Mouse (Mus musculus): ENCODE data around the gene P2rx6.
"Not testable (repeated sequence)": the region's sequence is repeated elsewhere in the genome, so short reads cannot be mapped to it uniquely, and the experiment has no call there.

The P2rx6 gene

DNA sequence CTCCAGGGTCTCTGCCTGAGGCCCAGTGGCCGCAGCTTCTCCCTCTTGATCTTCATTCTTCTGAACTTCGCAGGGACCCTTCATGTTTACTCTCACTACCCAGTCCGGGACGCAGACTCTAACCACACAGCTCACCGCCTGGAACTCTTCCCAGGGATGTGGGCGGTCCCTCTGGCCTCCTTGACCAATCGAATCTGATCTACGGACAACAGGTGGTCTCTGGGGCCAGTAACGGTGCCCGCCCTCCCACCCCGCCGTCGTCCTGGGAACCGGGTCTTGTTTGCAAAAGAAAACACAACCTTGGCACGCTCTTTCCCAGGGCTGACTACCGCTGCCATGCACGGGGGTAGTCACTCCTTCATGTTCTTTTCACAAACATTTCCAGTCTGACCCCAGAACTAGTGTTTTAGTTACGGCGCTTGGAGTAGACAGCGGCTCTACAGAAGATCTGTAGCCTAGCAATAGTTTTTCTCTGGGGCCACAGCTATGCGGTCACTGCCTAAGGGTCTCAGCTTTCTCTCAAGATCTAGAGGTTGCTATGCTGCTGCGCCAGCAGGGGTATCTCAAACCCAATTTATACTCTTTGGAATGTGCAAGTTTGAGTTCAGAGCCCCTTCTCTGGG is 446 bp upstream of the P2rx6 start, which contains the start of gene Lrrc74b:
TSS of gene Lrrc74b (minus strand) at position 120 of the 623 bp plus-strand sequence.
- no peak for DNase-seq (ENCODE audit: low read depth, low spot score)

DNA sequence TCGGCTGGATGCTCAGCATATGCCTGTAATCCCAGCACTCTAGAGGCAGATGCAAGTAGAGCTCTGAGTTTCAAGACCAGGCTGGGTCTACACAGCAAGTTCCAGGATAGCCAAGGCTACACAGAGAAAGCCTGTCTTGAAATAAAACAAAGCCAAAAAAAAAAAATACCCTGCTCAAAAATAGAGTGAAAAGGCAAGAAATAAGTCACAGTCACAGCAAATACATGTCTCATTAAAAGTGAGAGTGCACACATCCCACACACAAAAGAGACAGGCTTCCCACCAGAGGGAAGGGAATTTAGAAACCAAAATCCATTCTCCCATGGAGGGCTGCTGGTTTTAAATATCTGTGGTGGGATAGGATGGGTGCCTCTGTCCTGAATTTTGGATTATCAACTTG is 1.9 kb downstream of the P2rx6 start:
- DNase-seq (ENCODE audit: low read depth, low spot score) = peak; percentile 70

DNA sequence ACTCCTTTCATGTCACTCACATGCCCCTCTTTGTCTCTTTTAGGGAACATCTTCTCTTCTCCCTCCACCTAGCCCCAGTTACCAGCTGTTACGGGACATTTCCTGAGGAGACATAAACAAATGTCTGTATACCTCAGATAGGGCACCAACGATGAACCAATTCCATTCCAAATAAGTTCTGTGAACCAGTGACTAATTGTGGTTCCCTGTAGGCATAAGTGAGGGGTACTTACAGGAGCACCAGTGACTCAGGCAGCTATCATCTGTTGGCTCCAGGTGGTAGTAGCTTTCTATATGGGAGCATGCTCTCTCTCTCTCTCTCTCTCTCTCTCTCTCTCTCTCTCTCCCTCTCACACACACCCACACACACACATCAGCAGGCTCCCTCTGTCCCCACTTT is 2.5 kb downstream of the P2rx6 start:
- peak; percentile 93 for DNase-seq (ENCODE audit: low read depth, low spot score)

DNA sequence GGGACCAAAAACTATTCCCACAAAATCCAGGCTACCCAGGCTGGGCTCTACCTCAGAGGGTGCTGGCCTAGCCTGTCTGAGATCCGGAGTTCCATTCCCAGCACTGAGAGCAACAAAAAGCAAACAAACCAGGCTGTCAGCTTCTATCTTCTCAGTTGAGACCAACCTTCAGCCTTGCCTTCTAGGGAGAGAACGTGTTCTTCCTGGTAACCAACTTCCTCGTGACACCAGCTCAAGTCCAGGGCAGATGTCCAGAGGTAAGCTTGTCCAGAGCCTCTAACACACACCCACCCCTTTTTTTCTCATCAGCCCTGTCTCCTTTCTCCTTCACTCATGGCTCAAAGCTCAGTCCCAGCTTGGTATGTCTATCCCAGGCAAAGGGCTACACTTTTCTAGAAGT is 3.1 kb downstream of the P2rx6 start:
- no peak for DNase-seq (ENCODE audit: low read depth, low spot score)

DNA sequence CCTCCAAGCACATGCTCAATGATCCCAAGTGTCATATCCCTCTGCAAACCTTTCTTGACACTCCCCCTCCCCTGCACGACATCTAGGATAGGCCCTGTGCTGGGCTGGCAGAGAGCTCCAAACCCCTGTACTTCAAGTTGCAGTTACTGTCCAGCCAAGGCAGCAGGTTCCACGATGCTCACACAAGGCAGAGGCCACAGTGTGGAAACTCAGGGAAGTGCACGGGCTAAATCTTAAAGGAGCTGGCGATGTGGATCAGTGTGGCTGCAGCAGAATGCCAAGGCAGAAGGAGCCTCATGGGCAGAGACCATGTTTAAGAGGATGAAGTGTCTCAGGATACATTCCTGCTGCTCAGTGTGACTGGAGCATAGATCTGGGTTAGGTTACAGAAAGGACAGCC is 4.5 kb downstream of the P2rx6 start:
- DNase-seq (ENCODE audit: low read depth, low spot score) = no peak

DNA sequence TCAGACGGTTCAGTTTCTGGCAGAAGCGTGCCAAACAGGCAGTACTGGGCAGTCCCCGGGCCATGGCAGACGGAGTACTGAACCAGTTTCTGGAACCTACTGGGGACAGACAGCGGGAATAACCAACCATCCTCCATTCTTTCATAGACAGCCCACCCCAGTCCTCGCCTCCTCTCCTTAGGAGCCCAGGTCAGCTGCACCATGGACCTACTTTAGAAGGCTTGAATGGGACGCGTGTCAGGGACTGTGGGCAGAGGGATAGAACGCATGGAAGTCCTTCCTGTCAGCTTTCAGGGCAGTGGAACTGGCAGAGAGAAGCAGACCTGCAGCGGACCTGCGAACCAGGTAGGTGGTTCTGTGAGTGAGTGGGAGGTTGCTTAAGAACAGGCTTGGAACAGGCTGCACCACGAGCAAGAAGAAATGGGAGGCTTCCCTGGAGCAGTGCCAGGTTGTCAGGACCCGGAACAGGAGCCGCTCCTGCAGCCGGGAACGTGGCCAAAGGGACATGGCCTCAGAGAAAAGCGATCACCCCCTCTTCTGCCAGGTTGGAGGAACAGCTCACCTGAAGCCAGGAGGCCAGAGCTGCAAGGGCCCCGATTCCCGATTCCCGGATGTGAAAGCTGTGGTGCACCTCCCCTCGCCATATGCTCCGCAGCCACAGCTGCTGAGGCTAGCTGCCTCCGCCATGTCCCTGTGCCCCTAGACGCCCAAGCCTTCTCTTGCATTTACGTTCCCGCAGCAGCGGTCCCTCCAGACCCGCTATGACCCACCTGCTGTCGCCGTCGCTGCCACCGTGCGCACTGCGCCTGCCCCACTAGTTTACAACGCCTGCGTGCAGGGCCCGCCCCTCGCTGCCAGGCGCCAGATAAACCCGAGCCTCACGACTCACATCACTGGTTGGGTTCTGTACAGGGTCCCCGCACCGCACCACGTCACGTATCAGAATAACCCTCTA is 14.5 kb downstream of the P2rx6 start:
- DNase-seq (ENCODE audit: low read depth, low spot score) = peak; percentile 90

DNA sequence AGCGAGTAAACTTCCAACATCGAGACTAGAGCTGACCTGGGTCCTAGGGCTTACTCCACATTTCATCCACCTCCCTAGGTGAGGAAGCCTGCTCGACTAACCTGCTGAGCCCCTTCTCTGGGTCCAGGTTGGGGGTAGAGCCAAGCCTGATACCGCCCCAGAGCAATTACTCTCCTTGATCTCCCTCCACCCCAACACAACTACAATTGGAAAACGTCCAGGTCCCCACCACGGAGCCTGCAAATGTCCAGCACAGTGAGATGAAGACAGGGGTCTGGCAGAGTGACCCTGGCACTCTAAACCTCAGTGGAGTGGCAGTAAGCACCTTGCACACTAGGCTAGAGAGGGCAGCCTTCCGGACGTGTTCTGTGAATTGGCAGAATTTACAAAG is 15.1 kb downstream of the P2rx6 start:
- no peak for DNase-seq (ENCODE audit: low read depth, low spot score)

DNA sequence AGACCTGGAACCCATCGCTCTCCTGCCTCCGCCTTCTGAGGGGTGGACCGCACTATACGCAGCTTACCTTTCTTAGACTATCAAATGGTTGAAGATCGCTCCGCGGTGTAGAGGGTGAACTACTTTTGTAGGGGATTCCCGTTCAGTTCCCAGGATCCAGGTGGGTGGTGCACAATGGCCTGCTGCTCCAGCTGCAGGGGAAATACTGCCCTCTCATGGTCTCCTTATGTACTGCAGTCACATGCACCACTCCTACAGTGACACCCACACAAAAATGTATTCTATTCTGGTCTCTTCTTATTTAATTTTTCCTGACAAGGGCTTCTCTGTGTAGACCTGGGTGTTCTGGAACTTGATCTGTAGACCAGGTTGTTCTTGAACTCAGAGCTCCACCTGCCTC is 21.4 kb downstream of the P2rx6 start, which contains the start of gene Slc7a4:
TSS of gene Slc7a4 (minus strand) at position 151 of the 400 bp plus-strand sequence.
- DNase-seq (ENCODE audit: low read depth, low spot score) = peak; percentile 57

DNA sequence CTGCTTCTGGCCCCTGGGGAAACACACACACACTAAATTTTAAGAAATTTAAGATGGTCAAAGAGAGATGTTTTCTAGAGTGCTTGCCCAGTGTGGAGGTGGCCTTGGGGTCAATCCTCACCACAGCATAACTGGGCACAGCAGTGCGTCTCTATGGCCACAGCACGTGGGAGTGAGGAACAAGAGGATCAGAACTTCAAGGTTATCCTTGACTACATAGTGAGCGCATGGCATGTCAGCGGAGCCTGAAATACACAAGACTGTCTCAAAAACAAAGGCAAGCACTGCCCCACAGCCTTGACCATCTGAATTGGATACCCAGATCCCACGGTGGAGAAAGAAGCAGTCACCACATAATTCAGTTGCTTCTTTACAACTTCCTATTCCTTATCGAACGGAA is 22.9 kb downstream of the P2rx6 start:
- no peak for DNase-seq (ENCODE audit: low read depth, low spot score)

DNA sequence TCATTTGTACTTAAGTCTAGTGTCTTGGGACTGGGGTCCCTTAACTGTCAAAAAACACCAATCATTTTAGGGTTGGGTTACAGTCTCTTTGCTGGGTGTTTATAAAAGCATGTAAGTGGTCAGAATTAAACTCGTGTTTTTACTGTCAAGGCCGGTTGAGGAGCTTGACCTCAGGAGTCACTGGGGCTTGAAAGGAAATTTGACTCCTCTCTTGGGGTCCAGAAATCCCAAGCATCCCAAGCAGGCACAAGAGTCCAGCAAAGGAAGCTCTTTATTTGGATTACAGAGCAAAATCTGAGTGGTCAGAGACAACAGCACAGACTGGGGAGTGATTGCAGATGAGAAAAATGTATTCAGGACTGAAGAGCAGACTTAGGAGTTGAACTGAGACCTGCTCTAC is 29.0 kb downstream of the P2rx6 start:
- DNase-seq (ENCODE audit: low read depth, low spot score) = no peak

DNA sequence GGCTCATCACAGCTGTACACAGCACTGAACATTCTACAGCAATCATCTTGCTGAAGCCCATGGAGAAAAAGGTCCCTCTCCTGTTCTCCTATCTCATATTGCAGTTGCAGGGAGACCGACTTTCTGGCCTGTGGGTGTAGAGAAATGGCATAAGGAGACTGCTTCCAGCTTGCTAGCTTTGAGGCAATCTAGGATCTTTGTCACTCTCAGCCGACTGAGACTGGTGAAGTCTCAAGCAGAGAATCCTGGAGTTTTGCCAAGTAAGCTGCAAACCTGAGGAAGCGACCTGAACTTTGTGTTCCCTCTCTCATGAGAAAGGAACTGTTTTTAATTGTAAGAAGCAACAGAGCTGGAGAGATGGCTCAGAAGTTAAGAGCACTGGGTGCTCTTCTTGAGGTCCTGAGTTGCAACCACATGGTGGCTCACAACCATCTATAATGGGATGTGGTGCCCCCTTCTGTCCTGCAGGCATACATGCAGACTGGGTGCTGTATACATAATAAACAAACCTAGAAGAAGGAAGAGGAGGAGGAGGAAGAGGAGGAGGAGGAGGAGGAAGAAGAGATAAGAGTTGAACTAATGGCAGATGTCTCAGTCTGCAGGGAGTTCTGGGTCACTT is 39.4 kb downstream of the P2rx6 start:
- DNase-seq (ENCODE audit: low read depth, low spot score) = peak; percentile 53

DNA sequence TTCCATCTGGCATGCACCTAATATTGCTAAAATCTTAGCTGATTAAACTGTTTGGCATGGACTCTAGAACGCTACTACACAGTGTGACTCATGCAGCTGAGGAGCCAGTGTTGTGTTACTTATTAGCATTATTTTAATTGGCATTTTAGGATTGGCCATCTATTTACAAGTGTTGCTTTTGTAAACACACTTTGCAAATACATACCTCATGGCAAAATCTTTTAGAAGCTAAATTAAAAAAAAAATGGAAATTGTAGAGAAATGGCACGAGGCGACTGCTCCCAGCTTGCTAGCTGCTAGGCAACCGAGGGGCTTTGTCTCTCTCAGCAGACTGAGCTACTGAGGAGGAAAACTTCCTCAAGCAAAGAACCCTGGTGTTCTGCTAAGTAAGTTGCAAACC is 43.3 kb downstream of the P2rx6 start:
- DNase-seq (ENCODE audit: low read depth, low spot score) = peak; percentile 20

DNA sequence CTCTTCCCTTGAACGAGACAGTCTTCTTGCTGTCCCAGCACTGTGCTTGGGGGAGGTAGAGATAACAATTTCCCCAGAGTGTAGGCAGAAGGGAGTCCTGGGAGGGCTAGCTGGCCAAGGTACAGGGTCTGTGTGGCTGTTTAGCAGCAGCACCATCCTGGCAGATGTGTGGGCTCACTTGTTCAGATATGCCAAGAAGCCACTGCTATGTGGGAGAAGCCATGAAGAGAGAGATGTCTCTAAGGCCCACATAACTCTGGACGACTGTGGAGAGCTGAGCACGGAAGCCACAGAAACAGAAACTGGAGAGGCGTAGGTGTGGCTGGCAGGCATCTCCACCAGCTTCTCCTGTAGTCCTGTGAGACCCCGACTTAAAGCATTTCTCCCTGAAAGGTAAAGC is 44.0 kb downstream of the P2rx6 start:
- peak; percentile 80 for DNase-seq (ENCODE audit: low read depth, low spot score)

DNA sequence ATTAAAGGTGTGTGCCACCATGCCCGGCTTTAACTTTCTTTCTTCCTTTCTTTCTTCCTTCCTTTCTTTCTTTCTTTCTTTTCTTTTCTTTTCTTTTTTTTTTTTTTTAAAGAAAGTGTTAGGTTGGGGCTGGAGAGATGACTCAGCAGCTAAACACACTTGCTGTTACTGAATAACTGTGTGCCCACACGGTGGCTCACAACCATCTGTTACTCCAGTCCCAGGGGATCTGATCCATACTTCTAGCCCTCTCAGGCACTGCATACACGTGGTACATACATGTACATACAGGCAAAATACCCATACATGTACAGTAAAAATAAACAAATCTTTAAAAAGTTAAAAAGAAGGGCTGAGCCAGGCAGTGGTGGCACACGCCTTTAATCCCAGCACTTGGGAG is 49.7 kb downstream of the P2rx6 start:
- peak; percentile 83 for DNase-seq (ENCODE audit: low read depth, low spot score)

DNA sequence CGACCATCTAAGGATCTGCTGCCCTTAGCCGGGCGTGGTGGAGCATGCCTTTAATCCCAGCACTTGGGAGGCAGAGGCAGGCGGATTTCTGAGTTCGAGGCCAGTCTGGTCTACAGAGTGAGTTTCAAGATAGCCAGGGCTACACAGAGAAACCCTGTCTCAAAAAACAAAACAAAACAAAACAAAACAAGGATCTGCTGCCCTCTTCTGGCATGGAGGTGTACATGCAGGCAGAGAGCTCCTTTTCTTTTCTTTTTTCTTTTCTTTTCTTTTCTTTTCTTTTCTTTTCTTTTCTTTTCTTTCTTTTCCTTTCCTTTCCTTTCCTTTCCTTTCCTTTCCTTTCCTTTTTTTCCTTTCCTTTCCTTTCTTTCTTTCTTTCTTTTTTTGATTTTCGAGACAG is 53.1 kb downstream of the P2rx6 start:
- DNase-seq (ENCODE audit: low read depth, low spot score) = not testable (repeated sequence)

DNA sequence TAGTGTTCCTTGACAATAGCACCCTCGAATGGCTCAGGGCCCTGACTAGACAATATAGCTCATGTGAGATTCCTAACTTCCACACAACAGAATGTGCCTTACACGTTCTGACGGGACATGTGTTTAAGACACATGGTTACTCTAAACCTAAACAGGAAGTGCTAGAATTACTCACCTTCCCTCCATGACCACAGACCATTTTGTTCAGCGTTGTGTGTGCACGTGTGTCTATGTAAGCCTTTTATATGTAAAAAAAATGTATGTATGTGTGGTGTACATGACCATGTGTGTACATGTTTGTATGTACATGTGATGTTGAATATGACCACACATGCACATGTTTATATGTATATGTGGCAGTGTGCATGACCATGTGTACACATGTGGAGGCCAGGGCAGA is 54.5 kb downstream of the P2rx6 start:
- DNase-seq (ENCODE audit: low read depth, low spot score) = no peak

DNA sequence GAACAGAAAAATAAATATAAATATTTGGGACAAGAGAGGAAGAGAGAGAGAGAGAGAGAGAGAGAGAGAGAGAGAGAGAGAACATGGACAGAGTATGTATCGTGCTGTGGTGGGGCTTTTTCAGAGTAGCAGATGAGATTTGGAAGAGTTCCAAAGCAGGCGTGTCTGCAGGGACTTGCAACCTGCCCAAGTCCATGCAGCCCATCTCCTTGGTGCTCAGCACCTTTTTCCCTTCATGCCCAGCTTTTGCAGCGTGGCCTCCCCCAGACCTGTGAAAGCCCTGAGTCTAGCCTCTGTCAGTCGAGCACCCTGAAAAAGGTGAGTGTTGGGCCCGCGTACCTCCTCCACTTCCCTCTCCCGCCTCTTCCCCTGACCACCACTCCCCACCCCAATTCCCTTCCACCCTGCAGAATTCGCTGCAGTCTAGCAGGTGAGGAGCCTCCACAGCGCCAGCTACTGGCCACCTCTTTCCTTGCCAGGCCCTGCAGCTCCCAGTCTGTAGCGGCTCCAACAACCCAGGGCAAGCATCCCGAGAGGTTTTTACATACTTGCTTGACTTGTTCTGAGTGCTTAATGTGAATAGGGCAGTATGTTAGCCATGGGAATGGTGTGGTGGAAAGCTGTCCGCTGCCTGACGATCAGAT is 56.4 kb downstream of the P2rx6 start:
- DNase-seq (ENCODE audit: low read depth, low spot score) = peak; percentile 79

DNA sequence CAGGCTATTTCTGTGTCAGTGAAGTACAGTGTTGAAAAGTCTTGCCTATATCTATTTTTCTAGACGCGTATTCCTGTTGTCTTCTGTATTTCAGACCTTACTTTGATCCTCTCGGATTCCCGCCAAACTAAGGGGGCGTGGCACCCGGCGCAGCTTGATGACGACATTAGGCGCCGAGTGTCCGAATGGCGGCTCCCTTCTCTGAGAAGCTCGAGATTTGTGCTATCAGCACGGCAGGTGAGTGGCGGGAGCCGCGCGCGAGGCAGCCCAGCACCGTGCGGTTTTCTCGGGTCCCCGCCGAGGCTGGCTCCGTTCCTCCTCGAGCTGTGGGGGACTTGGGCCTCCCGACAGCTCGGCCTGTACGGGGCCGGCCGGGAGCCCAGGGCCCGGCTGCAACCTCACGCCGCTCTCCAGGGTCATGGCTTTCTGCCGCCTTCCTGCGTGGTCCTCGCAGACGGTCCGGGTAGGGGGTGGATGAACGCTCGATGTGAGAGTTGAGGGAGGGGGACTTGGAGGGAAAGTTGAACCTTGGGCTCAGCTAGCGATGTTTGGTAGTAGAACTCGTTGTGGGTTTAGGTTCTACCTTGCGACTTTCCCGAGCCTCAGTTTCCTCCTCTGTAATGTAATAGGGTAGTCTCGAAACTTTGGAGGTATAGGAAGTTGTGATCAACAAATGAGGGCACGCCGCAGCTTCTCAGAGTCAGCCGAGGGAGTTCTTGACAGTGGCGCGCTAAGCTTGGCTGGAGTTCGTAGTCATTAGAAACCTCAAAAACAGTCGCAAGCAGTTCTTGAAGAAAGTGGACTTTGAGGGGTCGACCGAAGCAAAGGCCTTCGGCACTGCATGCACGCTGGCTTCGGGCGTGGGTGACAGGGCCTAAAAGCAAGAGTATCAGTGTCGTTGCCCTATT is 57.8 kb downstream of the P2rx6 start, which contains the start of gene Smpd4:
TSS of gene Smpd4 (plus strand) at position 157 of the 908 bp plus-strand sequence.
- peak; percentile 84 for DNase-seq (ENCODE audit: low read depth, low spot score)

DNA sequence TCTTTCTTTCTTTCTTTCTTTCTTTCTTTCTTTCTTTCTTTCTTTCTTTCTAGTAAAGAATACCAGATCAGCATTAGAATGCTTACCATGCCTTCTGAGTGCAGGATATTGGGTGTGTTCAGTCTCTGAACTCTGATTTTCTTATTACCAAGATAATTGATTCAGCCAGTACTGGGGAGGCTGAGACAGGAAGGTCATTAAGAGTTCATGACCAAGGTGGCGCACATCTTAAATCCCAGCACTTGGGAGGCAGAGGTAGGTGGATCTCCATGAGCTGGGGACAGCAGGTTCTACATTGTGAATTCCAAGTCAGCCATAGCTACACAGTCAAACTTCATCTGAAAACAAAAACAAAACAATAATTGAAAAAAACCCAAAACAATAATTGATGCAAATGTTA is 60.3 kb downstream of the P2rx6 start:
- no peak for DNase-seq (ENCODE audit: low read depth, low spot score)

DNA sequence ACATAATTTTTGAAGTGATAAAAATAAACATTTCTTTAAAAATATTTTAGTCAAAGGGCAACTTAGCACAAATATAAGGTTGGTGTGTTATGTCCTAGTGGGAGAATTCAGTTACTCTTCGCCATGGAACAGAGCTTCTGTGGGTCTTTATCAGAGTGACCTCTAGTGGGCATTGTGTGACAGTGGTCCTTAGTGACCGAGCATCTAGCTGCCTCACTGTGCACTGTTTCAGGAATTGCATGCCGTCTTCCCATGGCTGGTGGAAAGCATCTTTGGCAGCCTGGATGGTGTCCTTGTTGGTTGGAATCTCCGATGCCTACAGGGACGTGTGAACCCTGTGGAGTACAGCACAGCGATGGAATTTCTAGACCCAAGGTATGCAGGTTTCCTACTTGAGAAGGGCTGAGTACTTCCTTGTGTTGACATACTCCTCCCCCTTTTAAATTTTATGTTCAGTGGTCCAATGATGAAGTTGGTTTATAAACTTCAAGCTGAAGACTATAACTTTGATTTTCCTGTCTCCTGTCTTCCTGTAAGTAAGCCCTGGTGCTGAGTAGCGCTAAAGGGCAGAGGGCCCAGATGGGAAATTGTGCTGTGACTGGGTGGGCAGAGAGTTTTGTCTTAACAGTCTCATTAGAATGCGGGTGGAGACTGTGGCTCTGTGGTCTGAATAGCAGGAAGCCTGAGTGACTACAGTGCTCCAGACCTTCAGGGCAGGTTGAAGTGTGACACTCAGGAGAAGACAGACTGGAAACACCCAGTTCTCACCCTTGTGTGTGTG is 64.0 kb downstream of the P2rx6 start:
- DNase-seq (ENCODE audit: low read depth, low spot score) = peak; percentile 64

Data from brain, adult 2 months (tissue).